Mouse (Mus musculus) B cell, adult 62 days (primary cell): ENCODE measurements around the gene Sox15. TPM values are rescaled to one million over a fixed set of nuclear protein-coding genes. Genes with fewer than 3 reads are reported as not detected.

ENCODE experiments used
- total RNA-seq: library from RNA; stranded (reverse); gene quantifications from 4 replicates; pipeline ENCODE4 v1.2.4, GENCODE M21; 2023

The Sox15 gene
- 0.95 TPM in 1 of 4 replicates, not detected in the others for total RNA-seq

GRCm38 (mm10) chr11:69655264-69656064 lies at the start of gene Sox15:
TSS of gene Sox15 (plus strand) at chr11:69655314.

GRCm38 (mm10) chr11:69605726-69606490 lies 49.2 kb upstream of the Sox15 start, which contains the start of gene Atp1b2:
TSS of gene Atp1b2 (minus strand) at chr11:69605942.

GRCm38 (mm10) chr11:69617805-69618204 lies 37.3 kb upstream of the Sox15 start, which contains the start of gene Shbg:
TSS of gene Shbg (minus strand) at chr11:69617905.

GRCm38 (mm10) chr11:69621571-69622268 lies 33.4 kb upstream of the Sox15 start, which contains the start of gene Sat2:
TSS of gene Sat2 (plus strand) at chr11:69622024.

GRCm38 (mm10) chr11:69632284-69633089 lies 22.6 kb upstream of the Sox15 start, which contains the start of gene Fxr2:
TSS of gene Fxr2 (plus strand) at chr11:69632990.

GRCm38 (mm10) chr11:69662213-69662966 lies 7.3 kb downstream of the Sox15 start, which contains the start of gene Mpdu1:
TSS of gene Mpdu1 (minus strand) at chr11:69662642.

GRCm38 (mm10) chr11:69665961-69666664 lies 11.0 kb downstream of the Sox15 start, which contains the start of gene Cd68:
TSS of gene Cd68 (minus strand) at chr11:69666153.

GRCm38 (mm10) chr11:69672211-69672706 lies 17.1 kb downstream of the Sox15 start, which contains the start of gene Eif4a1:
TSS of gene Eif4a1 (minus strand) at chr11:69672423.

GRCm38 (mm10) chr11:69681314-69682208 lies 26.4 kb downstream of the Sox15 start, which contains the start of gene Senp3:
TSS of gene Senp3 (minus strand) at chr11:69682084.

GRCm38 (mm10) chr11:69685526-69686148 lies 30.5 kb downstream of the Sox15 start, which contains the start of gene Tnfsf13:
TSS of gene Tnfsf13 (minus strand) at chr11:69685784.

GRCm38 (mm10) chr11:69695361-69696181 lies 40.5 kb downstream of the Sox15 start, which contains the start of the genes Tnfsf12 and Tnfsfm13:
TSS of gene Tnfsf12 (minus strand) at chr11:69695849.
TSS of gene Tnfsfm13 (minus strand) at chr11:69696098.

Other genes with a start within 250 kb of the Sox15 start
- 404 to 430 TPM (median 420 TPM) in 4 replicates for gene Kdm6b, start 241.6 kb upstream of the Sox15 start, total RNA-seq
- gene Dnah2, start 106.2 kb upstream of the Sox15 start, total RNA-seq, result 0.03 TPM in 1 of 4 replicates, not detected in the others
- gene Efnb3, start 95.1 kb upstream of the Sox15 start, total RNA-seq, result 0.18 to 0.66 TPM (median 0.35 TPM) in 4 replicates
- 11.0 to 15.2 TPM (median 13.1 TPM) in 4 replicates for gene Wrap53, start 75.1 kb upstream of the Sox15 start, total RNA-seq
- gene Trp53, start 75.0 kb upstream of the Sox15 start, total RNA-seq, result 122 to 134 TPM (median 130 TPM) in 4 replicates
- 0.26 to 0.67 TPM (median 0.31 TPM) in 3 of 4 replicates, not detected in the other for gene Atp1b2, start 49.4 kb upstream of the Sox15 start, total RNA-seq
- gene Shbg, start 37.4 kb upstream of the Sox15 start, total RNA-seq, result not detected in 4 replicates
- not detected in 4 replicates for gene Sat2, start 33.3 kb upstream of the Sox15 start, total RNA-seq
- 73.0 to 86.7 TPM (median 81.7 TPM) in 4 replicates for gene Fxr2, start 22.3 kb upstream of the Sox15 start, total RNA-seq
- 58.5 to 68.1 TPM (median 64.8 TPM) in 4 replicates for gene Mpdu1, start 7.3 kb downstream of the Sox15 start, total RNA-seq
- 13.5 to 15.1 TPM (median 14.6 TPM) in 4 replicates for gene Cd68, start 10.8 kb downstream of the Sox15 start, total RNA-seq
- 683 to 716 TPM (median 701 TPM) in 4 replicates for gene Eif4a1, start 17.1 kb downstream of the Sox15 start, total RNA-seq
- 112 to 142 TPM (median 125 TPM) in 4 replicates for gene Senp3, start 26.8 kb downstream of the Sox15 start, total RNA-seq
- gene Tnfsf13, start 30.5 kb downstream of the Sox15 start, total RNA-seq, result not detected in 4 replicates
- 0.40 TPM in 1 of 4 replicates, not detected in the others for gene Tnfsf12, start 40.5 kb downstream of the Sox15 start, total RNA-seq
- gene Tnfsfm13, start 40.8 kb downstream of the Sox15 start, total RNA-seq, result 0.56 TPM in 1 of 4 replicates, not detected in the others
- 227 to 251 TPM (median 238 TPM) in 4 replicates for gene Polr2a, start 103.3 kb downstream of the Sox15 start, total RNA-seq
- gene Slc35g3, start 106.7 kb downstream of the Sox15 start, total RNA-seq, result not detected in 4 replicates
- gene Zbtb4, start 110.6 kb downstream of the Sox15 start, total RNA-seq, result 62.1 to 72.6 TPM (median 65.4 TPM) in 4 replicates
- 7.8 to 14.5 TPM (median 12.0 TPM) in 4 replicates for gene Chrnb1, start 140.6 kb downstream of the Sox15 start, total RNA-seq
- gene Fgf11, start 146.5 kb downstream of the Sox15 start, total RNA-seq, result 0.21 to 0.22 TPM in 2 of 4 replicates, not detected in the others
- gene Tmem102, start 150.3 kb downstream of the Sox15 start, total RNA-seq, result 0.30 TPM in 1 of 4 replicates, not detected in the others
- not detected in 4 replicates for gene Gm39566, start 160.0 kb downstream of the Sox15 start, total RNA-seq
- not detected in 4 replicates for gene Spem2, start 163.2 kb downstream of the Sox15 start, total RNA-seq
- gene Spem1, start 166.9 kb downstream of the Sox15 start, total RNA-seq, result not detected in 4 replicates
- gene Nlgn2, start 182.5 kb downstream of the Sox15 start, total RNA-seq, result 0.27 to 1.5 TPM (median 0.32 TPM) in 4 replicates
- gene Tmem256, start 183.2 kb downstream of the Sox15 start, total RNA-seq, result 29.5 to 37.7 TPM (median 32.6 TPM) in 4 replicates
- gene Plscr3, start 191.1 kb downstream of the Sox15 start, total RNA-seq, result 9.9 to 12.6 TPM (median 11.5 TPM) in 4 replicates
- gene Tnk1, start 203.4 kb downstream of the Sox15 start, total RNA-seq, result not detected in 4 replicates
- gene Tmem95, start 222.7 kb downstream of the Sox15 start, total RNA-seq, result not detected in 4 replicates
- 1.3 to 2.6 TPM (median 2.3 TPM) in 4 replicates for gene Kctd11, start 226.1 kb downstream of the Sox15 start, total RNA-seq
- gene Acap1, start 240.2 kb downstream of the Sox15 start, total RNA-seq, result 473 to 501 TPM (median 485 TPM) in 4 replicates
- 1.2 to 3.5 TPM (median 2.0 TPM) in 4 replicates for gene 2810408A11Rik, start 245.7 kb downstream of the Sox15 start, total RNA-seq
- gene Neurl4, start 245.8 kb downstream of the Sox15 start, total RNA-seq, result 51.5 to 76.4 TPM (median 73.4 TPM) in 4 replicates